Mouse (Mus musculus): Measurements from ENCODE around the gene Xxylt1.
A peak's percentile ranks its signal among the peaks of the same experiment; 100 is the strongest.

The Xxylt1 gene

DNA sequence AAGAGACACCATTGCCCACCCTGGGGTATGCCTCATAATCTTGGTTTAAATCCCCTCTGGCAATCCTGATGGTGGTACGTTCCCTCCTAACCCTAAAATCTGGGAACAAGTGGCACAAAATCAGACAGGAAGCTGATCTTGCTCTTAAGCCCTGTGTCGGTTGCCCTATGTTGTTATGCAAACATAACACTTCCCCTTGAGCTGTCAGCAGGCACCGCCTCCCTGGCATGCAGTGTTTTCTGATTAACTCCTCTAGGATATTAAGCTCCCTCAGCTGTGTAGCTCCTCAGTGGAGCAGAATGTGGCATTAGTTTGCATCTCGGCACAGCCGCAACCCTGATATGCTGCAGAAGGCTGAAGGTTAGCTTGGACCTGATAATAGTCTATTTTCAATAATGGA is 58.9 kb downstream of the Xxylt1 start:
- DNase-seq: peak; percentile 52 to 57

DNA sequence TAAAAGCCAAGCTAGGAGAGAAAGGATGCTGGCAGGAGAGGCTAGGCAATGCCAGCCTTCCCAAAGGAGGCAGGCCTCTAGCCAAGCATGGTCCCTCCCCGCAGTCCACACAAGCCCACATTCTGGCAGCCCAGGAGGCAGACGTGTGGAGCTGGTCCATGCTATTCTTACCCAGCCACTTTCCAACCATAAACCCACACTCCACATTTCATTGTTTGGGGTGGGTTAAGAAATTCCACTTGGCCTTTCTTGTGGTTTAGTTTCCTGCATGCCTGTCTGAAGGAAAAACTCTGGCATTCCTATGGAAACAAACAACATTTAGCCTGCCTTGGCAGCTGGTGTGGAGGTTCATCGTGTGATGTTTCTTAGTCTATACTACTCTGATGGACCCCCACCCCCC is 61.7 kb downstream of the Xxylt1 start:
- DNase-seq: no peak

DNA sequence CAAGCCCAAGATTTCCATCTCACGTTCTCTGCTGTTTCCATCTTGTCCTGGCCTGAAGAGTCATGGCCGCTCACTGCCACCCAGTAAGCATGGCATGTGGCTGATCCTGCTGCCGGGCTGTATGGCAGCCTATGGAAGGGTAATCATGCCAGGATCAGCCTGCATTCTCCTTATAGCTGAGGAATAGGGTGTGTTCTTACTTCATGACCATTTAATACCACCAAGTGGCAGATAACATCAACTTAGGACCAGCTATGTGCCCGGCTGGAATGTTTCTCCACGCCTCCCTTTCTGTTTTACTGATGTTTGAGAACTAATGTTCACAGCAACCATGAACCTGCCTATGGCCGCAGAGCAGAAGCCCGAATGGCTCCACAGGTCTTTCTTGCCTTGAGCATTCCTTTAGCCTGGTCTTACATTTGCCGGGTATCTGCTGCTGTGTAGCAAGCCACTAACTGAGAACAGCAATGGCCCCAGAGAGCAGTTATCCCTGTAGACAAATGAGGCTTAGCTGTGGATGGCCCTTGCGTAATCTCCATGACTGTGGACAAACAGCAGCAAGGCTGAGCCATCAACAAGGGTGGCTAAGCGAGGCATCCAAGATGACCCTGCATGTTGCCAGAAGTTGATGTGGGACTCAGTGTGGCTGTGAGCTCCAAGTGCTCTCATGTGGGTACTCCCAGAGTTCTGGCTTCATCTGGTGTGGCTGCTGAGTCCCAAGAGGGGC is 63.4 kb downstream of the Xxylt1 start:
- DNase-seq: no peak

DNA sequence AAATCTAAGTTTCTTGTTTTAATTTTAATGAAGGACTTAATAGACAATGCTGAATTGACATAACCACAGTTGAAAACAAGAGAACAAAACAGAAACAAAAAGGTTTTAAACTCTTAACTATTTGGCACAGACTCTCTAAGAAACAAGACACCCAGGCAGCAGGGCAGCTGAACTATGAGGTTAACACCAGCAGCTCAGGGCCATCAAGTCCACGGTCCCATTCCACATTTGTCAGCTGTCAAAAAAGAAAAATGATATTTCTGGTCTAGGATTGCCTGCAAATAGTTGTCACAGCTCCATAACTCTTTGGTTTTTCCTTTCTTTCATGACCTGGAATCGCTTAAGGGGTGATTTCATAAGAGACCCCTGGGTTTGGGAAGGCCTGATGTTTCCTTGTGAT is 64.6 kb downstream of the Xxylt1 start:
- no peak for DNase-seq

DNA sequence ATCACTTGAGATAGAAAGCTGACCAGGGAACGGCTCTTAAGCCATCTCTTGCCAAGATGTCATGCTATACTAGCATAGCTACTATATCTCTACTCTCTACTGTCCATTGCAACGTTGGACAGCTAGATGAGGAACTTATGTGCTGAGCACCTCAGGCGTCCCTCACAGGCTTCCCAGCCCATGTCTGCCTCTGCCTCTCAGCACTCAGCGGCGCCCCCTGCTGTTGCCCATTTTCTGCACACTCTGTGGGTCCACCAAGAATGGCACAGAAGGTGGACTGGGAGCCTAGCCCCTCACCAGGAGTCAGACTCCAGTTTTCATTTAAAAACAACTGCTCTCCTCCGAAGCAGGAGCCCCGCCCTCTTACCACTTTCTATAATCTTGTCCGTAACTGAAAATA is 65.1 kb downstream of the Xxylt1 start:
- DNase-seq: peak; percentile 56 to 60

DNA sequence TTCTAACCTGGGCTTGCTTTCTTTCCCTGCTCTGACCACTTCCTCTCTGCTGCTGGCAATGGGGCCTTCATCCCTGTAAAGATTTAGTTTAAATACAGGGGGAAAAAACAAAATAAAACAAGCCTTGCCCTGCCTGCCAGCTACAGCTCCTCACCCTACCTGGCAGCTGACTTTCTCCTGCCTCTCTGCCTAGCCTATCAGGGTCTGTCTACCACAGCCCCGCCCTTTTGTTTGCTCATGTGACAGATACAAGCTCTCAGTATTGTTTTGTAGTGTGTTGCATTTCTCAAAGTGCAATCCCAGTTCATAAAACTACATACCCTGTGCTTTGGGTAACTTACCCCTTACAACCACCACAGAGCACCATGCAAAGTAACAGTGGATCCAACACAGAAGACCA is 66.0 kb downstream of the Xxylt1 start:
- no peak for DNase-seq

DNA sequence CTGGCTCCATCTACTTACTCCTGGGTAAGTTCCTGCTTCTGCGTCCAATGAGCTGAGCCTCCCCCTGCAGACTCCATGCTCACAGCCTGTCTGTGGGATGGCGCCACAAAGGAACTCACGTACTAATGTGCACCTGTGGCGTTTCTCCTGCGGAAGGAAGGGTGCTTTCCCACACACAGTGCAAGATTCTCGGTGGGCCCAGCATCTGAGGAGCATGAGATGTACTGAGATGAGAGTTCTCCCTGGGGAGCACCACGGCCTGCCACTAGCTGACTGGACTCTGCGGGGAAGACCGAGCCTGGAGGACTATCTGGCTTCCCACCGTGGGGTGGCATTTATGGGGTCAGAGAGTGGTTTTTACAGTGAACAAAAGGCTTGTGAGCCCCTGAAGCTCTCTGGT is 69.0 kb downstream of the Xxylt1 start:
- DNase-seq: no peak

DNA sequence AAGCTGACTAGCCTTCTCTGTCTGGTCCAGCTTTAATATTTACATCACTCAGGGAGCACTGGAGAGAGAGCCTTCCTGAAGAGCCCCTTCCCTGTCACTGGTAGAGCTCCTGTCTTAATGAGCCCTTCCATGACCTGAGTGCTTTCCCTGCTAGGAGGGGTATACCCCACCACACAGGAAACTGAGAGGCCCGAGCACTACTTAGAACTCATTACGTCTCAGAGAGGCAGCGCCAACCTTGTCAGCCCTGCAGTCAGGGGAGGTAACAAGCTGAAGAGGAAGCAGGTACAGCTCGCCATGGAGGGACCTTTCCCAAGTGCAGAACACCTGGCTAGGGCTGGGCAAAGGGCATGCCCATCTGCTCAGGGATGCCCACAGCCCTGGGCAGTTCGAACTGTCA is 70.8 kb downstream of the Xxylt1 start:
- no peak for DNase-seq

DNA sequence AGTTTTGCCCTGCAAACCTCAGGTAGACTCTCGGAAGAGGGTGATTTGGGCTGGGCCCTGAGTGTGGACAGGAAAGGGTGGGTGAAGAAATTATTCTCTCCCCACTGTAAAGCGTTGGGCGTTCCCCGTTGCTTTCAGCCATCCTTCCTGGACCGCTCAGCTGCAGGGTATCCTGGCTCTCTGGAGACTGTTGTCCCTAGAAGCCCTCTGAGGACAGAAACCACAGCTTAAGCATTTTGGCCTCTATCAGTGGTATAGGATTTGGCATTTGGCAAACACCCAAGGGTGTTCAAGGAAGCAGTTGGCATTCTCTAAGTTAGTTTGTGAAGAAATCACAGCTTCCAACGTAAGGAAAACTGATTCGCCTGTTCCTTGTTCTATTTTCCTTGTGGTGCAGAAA is 72.9 kb downstream of the Xxylt1 start:
- DNase-seq: peak; percentile 28 to 67

DNA sequence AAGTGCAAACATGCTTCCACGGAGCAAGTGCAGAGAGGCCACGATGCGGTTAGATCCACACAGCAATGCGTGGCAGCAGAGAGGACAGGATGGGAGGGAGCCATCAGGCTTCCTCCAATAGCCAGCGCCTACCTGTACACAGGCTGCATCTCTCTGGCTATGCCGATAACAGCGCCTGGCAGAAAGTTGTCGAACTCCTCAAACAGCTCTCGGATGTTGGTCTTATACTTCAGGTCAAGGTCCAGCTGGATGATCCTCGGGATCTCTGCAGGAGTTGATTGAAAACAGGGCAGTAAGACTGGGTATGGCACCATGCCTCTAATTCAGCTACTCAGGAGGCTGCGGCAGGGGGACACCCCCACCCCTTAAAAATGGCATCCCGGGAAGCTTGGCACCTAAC is 73.7 kb downstream of the Xxylt1 start:
- DNase-seq: no peak

DNA sequence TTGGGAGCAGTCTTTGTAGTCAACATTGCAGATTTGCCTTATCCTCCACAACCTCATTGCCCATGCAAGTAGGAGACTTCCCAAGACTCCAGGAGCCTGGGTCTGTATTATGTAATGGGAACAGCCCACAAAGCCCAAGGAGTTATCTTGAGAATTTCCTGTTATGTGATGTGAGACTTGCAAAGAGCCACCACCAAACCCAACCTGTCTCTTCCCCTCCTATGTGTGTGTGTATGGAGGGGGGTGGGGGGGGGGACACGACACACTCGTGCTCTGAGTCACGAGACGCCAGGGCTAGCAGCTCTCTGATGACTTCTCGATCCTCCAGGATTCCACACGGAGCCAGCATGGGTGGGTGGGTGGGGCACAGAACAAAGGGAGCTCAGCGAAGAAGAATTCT is 75.5 kb downstream of the Xxylt1 start:
- peak in 1 of 2 experiments; percentile 53 for DNase-seq

DNA sequence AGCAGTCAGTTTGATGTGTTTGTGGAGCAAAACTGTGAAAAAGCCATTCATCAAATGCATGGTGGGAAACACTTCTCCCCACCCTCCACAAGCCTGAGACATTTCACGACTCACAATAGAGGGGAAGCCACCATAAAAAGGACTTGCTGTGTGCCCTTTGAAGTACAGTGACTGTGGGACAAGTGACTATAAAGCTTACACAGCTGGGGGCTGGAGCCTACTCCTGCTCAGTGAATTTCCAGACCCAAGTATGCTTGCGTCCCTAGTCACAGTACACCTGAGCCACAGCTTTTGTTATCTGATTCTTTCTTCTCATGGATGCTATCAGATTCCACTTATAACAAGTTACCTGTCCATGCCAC is 76.9 kb downstream of the Xxylt1 start:
- DNase-seq: no peak

DNA sequence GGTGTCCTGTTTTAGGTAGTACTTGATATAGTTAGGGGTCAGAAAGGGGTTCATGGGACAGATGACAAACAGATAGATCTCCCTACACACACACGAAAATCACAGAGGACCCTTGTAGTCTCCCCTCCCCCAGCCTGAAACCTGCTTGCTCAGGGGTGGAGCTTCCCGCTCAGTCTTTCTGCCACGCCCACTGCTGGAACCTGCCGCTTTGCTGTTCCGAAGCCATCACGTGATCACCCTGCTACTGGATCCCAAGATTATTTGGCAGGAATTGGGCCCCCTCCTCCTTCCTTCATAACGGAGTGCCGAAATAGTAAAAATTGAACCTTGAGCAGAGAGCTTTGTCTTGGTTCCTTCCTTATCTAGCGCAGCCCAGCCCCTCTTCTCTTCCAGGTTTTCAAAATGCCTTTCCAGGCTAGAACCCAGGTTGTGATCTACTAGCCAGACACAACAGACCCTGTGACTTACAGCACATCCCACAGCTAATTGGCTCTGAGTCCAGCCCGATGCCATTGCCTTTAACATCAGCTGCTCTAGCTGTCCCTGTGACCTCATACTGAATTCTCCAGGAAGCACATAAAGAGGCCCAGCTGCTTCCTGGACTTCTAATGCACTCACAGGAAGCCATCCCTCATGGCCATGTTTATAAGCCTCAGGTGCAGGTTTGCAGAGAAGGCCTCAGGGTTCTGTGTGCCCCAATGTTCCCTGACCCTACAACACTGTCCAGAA is 77.5 kb downstream of the Xxylt1 start:
- DNase-seq: peak; percentile 71 to 73

DNA sequence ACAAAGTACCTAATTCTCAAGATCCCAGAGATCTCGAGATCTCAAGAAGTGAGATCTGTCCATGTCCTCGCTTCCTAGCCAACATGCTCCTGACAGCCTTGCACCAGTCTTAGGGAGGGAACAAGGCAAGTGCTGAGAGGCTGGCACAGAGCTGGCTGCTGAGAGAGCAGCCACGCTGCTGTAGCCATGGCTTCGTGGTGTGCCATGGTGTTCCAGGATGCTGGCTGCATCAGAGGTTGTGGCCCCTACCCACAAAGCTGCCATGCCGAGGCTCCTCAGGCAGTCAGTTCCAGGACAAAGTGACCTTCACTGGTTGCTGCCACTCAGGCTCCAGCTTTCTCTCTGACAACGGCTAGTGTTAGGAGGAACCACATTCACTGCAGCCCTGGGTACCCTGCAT is 78.3 kb downstream of the Xxylt1 start:
- DNase-seq: peak in 1 of 2 experiments; percentile 34

DNA sequence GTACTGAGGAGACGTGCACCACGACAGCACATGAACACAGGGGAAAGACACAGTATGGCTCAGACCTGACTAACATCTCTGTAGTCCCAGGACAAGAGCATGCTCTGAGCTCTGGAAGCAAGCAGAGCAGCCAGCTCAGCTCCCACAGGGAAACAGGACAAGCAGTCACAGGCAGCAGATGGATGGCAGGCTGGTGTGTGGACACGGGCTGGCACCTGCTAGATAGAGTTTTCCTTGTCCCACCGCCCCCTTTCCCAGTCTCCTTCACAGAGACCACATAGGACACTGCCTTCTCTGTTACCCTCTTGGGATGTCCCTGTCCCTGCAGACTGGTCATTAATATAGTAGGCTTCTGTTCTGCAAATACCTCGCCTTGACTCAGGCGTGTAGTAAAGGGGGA is 79.1 kb downstream of the Xxylt1 start:
- DNase-seq: no peak

DNA sequence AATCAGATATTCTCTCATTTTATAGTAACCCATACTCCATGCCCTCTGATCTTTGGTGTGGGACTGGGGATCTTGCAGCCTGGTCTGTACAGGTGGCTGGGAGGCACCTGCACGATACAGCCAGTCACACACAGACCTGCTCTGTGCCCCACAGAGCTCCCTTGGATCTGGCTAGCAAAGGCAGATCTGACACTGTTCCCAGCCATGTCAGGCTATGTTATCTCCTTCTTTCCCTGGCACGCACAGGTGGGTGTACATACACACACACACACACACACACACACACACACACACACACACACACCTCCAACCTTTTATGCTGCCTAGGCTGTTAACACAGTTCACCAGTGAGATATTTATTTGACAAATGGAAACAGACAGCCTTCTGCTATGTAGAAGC is 82.5 kb downstream of the Xxylt1 start:
- DNase-seq: no peak

DNA sequence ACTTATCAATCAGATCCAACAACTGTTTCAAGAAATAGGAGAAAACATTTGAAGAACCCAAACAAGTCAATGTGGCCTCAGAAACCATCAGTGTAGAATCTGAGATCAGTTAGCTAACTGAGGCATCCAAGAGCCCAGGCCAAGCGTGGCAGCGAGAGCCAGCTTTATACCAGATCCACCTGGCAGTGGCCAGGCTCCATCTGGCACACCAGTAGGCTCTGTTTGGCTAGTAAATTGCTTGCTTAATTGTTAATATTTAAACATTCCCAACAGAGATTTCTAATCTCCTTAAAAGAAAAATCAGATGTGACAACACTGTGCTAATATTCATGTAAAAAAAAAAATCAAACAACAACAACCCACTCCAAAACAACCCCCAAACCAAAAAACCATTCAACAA is 83.2 kb downstream of the Xxylt1 start:
- DNase-seq: peak; percentile 43 to 69

DNA sequence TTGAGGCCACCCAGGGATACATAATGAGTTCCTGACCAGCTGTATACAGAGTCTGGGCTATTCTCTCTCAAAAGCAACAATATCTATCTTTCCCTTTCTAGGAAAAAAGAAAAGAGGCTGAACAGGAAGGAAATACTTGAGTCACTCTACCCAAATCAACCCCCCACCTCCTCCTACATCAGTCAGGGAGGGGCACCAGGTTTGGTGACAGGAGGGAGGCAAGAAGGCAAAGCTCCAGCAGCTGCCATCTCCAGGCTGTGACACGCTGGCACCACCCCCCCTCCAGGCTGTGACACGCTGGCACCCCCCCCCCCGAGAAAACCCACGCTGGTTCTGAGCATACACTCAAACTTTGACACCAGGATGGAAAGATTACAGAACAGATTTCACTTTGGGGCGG is 85.8 kb downstream of the Xxylt1 start:
- DNase-seq: peak in 1 of 2 experiments; percentile 30

DNA sequence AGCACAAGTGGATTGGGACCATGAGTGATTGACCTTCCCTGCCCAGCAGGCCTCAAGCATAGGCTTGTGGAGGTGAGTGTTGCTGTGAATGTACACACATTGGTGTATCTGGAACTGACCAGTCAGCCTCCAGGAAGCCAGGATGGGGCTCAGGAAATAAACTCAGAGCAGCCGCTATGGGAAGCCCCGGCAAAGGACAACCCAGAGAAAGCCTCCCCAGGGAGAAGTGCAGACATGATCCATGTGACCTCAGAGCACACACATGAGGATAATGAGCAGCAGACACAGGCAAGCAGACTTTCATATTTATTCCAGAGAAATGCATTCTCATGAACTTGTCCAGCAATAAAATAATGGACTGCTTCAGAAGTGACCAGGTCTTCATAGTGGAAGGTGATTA is 86.4 kb downstream of the Xxylt1 start:
- peak in 1 of 2 experiments; percentile 45 for DNase-seq

DNA sequence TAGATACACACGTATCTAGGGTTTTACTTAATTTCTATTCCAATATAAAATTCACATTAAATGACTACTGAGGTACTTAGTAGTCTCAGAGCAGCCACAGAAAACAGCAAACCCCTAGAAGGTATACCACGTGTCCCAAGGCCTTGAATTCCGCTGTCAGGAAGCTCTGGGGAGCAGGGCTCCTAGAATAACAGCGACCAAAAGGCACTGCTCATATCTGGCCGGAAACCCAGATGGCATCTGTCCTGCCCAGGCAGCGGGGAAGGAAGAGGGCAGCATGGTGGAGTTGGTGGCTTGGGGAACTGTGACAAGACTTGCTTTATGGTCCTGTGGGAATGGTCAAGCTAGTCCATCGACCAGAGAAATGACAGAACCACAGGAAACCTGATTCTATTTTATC is 86.9 kb downstream of the Xxylt1 start:
- DNase-seq: peak in 1 of 2 experiments; percentile 42

DNA sequence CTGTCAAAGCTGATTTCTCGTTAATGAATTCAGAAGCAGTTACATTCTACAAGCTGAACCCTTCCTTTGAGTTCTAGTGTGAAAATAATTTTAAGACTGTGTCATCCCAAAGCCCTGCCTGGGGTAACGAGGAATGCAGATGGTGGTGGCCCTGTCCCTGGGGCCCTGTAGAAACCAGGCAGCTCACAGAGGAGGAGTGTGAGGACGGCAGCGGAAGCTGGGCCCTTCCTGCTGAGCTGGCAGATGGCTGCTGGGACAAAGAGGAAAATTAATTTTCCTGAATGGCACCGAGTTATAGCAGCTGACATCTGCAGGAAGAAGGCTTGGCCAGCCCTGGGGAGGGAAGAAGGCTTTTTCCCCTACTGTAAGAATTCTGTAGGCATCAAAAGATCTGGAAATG is 88.7 kb downstream of the Xxylt1 start:
- peak; percentile 52 to 73 for DNase-seq

DNA sequence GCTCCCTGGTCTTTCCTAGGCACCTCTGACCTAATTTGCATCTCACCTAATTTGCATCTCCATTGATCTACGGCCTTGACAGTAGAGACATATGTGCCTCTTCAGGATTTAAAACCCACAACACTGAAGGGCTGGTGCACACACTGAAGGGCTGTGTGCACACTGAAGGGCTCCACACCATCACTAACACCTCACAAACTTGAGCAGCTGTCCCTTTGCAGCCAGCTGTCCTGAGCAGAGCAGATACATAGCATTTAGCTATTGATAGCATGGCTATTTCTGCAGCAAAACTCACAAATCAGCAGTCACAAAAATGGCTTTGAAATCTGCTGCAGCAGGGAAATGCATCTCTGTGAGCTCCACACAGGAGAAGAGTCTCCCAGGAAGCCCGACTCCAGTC is 90.6 kb downstream of the Xxylt1 start:
- DNase-seq: no peak

DNA sequence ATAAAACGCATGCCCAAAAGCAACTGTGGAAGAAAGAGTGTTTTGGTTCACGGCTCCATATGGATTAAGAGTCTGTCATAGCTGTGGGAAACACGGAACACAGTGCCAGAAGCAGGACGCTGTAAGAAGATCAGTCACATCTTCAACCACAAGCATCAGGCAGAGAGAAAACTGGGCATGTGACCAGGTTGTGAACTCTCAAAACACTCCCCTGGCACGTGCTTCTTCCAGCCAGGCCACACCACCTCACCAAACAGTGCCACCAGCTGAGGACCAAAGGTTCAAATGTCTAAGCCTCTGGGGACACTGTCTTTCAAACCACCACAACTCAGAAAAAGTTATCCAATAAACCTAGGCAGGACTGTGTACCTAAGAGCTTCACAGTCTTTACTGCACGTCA is 93.0 kb downstream of the Xxylt1 start:
- peak in 1 of 2 experiments; percentile 61 for DNase-seq

DNA sequence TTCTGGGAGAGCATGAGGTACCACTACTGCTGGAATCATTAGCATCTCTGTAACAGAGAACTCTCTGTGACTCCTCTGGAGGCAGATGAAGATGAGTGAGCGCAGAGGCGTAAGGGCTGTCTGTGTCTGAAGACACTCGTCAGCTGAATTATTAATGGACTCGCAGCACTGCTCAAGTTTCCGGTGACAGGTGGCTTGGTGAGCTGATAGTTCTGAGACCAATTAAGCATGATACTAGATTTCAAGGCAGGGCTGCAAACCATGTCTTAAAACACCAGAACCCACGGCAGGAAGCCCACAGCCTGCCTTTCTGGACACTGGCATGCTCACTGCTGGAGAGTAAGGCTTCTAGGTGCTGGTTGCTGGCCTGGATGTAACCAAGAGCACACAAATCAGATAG is 93.5 kb downstream of the Xxylt1 start:
- no peak for DNase-seq
